Mouse (Mus musculus) forebrain, embryonic 10.5 days (tissue): Measurements from ENCODE around the gene 2310079G19Rik. TPM values are rescaled to one million over a fixed set of nuclear protein-coding genes. Genes with fewer than 3 reads are reported as not detected.

ENCODE experiments used
- DNase-seq: peaks from one replicate; pipeline ENCODE4 v3.0.0-alpha.2; 2017; ENCODE audit warnings: low spot score; ENCODE audit errors: extremely low spot score
- H3K27ac ChIP-seq: fragments of 300-500 bp; sonication (generic); 2 replicates; pipeline ENCODE4 v1.5.1; 2016; ENCODE audit warnings: mild to moderate bottlenecking
- H3K27me3 ChIP-seq: fragments of 300-500 bp; sonication (generic); 2 replicates; pipeline ENCODE4 v1.6.1; 2016; ENCODE audit warnings: mild to moderate bottlenecking; ENCODE audit not compliant: poor library complexity, severe bottlenecking
- H3K36me3 ChIP-seq: fragments of 300-500 bp; sonication (generic); replicated peaks from 2 replicates; pipeline ENCODE4 v1.6.1; 2016; ENCODE audit warnings: mild to moderate bottlenecking, moderate library complexity
- H3K4me1 ChIP-seq: fragments of 300-500 bp; sonication (generic); 2 replicates; pipeline ENCODE4 v1.6.1; 2016
- H3K4me3 ChIP-seq: fragments of 300-500 bp; sonication (generic); 2 replicates; pipeline ENCODE4 v1.5.1; 2016; ENCODE audit warnings: mild to moderate bottlenecking, moderate library complexity
- H3K9me3 ChIP-seq: fragments of 300-500 bp; sonication (generic); 2 replicates; pipeline ENCODE4 v1.6.1; 2016; ENCODE audit warnings: mild to moderate bottlenecking, moderate library complexity
- WGBS: fragments of 180-500 bp; shearing (Covaris S2); methylation state at CpG from one replicate; pipeline ENCODE4 v1.1.7; 2016; 5-methylcytosine and 5-hydroxymethylcytosine counted together
- polyA plus RNA-seq: library from polyadenylated mRNA; unstranded; fragments of >200 nt; fragmentation: Nextera tagmentation; extraction: Ambion mirVana; gene quantifications from 2 replicates; pipeline ENCODE4 v1.2.1, GENCODE M21; 2016

2310079G19Rik gene
- not detected in 2 replicates for polyA plus RNA-seq

DNA sequence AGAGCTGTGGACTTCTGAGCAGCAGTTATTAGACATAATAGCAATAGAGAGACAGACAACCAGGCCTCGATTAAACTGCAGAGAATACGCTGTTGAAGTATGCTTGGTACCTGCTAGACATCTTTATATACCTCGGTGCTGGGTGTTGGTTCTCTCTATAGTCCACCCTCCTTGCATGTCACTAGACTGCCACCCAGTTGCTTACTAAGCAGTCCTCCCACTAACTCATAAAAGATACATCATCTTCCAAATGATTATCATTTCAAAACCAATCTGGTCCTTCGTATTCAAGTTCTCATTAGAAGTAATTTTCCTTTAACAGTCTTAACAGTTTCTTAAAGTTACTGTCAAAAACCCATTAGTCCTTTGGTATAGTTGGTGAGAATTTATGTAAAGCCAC is at the start of gene 2310079G19Rik:
2310079G19Rik (minus strand) TSS at position 101 of the 400 bp plus-strand sequence.
- H3K4me3 ChIP-seq = no peak within 1 kb of the TSS
- DNase-seq = no peak
- H3K27me3 ChIP-seq = no peaks in the 10 kb centered on the region
- no peak within 1 kb of the TSS for H3K27ac ChIP-seq
- H3K4me1 ChIP-seq = no peaks in the 10 kb centered on the region
- 95% methylated on average over 4 of the region's 4 CpGs for WGBS
- no peaks in the 10 kb centered on the region for H3K36me3 ChIP-seq
- no peaks in the 10 kb centered on the region for H3K9me3 ChIP-seq

- H3K27me3 ChIP-seq = no peaks in the 10 kb centered on the region
- H3K27ac ChIP-seq = no peak within 1 kb of the TSS
- H3K4me3 ChIP-seq = no peak within 1 kb of the TSS
- no peak for DNase-seq
- H3K36me3 ChIP-seq = no peaks in the 10 kb centered on the region
- no peaks in the 10 kb centered on the region for H3K4me1 ChIP-seq
- H3K9me3 ChIP-seq = no peaks in the 10 kb centered on the region
- WGBS = 91% methylated on average over 4 of the region's 4 CpGs
Measured at GRCm38 (mm10) chr16:88671571-88671970, 44.1 kb upstream of the 2310079G19Rik start, which contains the start of gene Krtap27-1. TSS of gene Krtap27-1 (minus strand) at chr16:88671671.

DNA sequence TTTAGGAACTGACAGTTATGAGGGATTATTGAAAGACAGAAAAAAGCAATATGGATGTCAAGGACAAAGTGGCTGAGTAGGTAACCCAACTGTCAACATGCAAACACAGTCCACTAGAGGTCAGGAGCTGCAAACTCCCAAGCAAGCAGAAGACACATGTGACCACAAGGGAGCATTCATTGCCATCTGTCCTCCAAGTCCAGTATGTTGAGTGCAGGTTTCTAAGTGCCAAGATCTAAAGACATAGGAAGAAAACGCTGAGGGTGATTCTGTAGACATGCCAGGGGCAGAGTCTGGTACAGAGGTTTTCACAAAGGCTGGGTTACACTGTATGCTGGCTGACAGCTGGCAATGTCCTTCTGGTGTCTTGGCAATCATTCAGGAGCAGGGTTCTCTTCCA is 30.0 kb upstream of the 2310079G19Rik start:
- Histone ChIP-seq H3K36me3 (no peaks in the 10 kb centered on the region), H3K9me3 (no peaks in the 10 kb centered on the region), H3K27ac (no peak overlapping the region), H3K27me3 (no peaks in the 10 kb centered on the region), H3K4me1 (no peaks in the 10 kb centered on the region), H3K4me3 (no peak overlapping the region)
- DNase-seq = no peak
- WGBS = 76% methylated on average over 1 of the region's 1 CpGs

GRCm38 (mm10) chr16:88651952-88652351 is 24.5 kb upstream of the 2310079G19Rik start:
- Histone ChIP-seq H3K27ac (no peak overlapping the region), H3K4me1 (0 out of 2 replicates have a peak, but pooled peaks cover 3% of the 10 kb centered on the region), H3K36me3 (no peaks in the 10 kb centered on the region), H3K9me3 (no peaks in the 10 kb centered on the region), H3K27me3 (no peaks in the 10 kb centered on the region), H3K4me3 (no peak overlapping the region)
- no peak for DNase-seq
- 83% methylated on average over 2 of the region's 2 CpGs for WGBS

- H3K9me3 ChIP-seq = no peaks in the 10 kb centered on the region
- H3K4me3 ChIP-seq = no peak overlapping the region
- H3K27ac ChIP-seq = no peak overlapping the region
- no peak for DNase-seq
- no peaks in the 10 kb centered on the region for H3K27me3 ChIP-seq
- H3K36me3 ChIP-seq = no peaks in the 10 kb centered on the region
- 91% methylated on average over 1 of the region's 1 CpGs for WGBS
- 0 out of 2 replicates have a peak, but pooled peaks cover 4% of the 10 kb centered on the region for H3K4me1 ChIP-seq
Measured at GRCm38 (mm10) chr16:88651082-88651481, 23.6 kb upstream of the 2310079G19Rik start.

GRCm38 (mm10) chr16:88647358-88647846 is 19.9 kb upstream of the 2310079G19Rik start, which contains the start of gene Krtap26-1:
TSS of gene Krtap26-1 (minus strand) at chr16:88647796.
- H3K9me3 ChIP-seq = no peaks in the 10 kb centered on the region
- no peaks in the 10 kb centered on the region for H3K27me3 ChIP-seq
- 93% methylated on average over 10 of the region's 10 CpGs for WGBS
- no peak within 1 kb of the TSS for H3K27ac ChIP-seq
- no peak for DNase-seq
- 0 out of 2 replicates have a peak, but pooled peaks cover 4% of the 10 kb centered on the region for H3K4me1 ChIP-seq
- no peaks in the 10 kb centered on the region for H3K36me3 ChIP-seq
- H3K4me3 ChIP-seq = no peak within 1 kb of the TSS

DNA sequence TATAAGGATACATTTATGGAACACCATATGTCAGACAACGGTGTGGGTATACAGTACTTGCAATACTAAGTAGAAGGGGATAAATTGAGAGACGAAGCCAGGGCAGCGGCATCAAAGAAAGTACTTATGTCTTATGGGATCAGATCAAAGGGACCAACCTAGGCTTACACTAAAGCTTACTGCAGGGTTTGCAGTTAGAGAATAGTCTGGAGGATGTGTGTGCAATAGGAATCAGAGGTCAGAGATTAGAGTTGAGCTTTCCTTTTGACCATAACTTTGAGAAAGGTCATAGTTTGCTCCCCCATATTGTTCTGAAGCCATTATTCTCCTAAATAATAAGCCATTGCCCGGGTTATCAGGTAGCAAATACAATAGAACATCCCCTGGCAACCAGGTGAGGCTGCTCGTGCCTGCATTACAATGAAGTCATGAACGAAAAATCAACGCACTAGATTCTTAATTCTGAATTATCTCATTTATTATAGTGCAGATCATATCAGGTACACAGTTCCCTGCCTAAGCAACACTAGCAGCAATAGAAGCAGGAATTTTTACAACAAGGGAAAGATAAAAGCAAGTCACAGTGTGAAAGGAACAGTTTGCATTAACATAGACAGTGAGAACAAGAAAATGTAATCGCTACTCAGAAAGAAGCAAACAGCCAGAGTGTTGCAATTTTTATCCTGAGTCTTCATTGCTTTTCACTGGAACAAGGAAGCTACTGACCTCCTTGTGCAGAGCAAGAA is 19.1 kb upstream of the 2310079G19Rik start:
- no peak overlapping the region for H3K27ac ChIP-seq
- no peaks in the 10 kb centered on the region for H3K27me3 ChIP-seq
- no peaks in the 10 kb centered on the region for H3K9me3 ChIP-seq
- 89% methylated on average over 8 of the region's 8 CpGs for WGBS
- no peak for DNase-seq
- H3K4me1 ChIP-seq = 0 out of 2 replicates have a peak, but pooled peaks cover 4% of the 10 kb centered on the region
- no peak overlapping the region for H3K4me3 ChIP-seq
- H3K36me3 ChIP-seq = no peaks in the 10 kb centered on the region

DNA sequence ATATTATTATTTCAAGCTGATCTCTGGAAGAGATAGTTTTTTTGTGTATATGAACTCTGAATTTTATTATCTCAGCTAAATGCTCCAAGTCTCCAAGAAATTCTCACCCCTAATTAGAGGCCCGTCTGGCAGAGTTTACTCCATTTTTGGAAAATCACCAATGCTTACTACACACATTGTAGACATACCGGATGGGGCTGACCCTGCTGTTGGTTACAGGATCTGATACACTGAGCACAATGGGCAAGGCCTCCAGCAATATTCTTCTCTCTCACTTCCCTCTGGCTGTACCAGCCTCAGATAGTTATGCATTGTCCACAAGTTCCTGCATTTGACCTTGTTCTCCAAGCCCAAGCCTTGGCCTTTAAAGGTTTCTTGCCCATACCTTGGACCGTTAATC is 12.6 kb upstream of the 2310079G19Rik start:
- DNase-seq = no peak
- no peaks in the 10 kb centered on the region for H3K4me1 ChIP-seq
- no peak overlapping the region for H3K27ac ChIP-seq
- WGBS = 93% methylated on average over 3 of the region's 3 CpGs
- no peaks in the 10 kb centered on the region for H3K9me3 ChIP-seq
- no peaks in the 10 kb centered on the region for H3K27me3 ChIP-seq
- H3K4me3 ChIP-seq = no peak overlapping the region
- H3K36me3 ChIP-seq = no peaks in the 10 kb centered on the region

GRCm38 (mm10) chr16:88635142-88635541 is 7.7 kb upstream of the 2310079G19Rik start:
- H3K4me1 ChIP-seq = no peaks in the 10 kb centered on the region
- no peak for DNase-seq

DNA sequence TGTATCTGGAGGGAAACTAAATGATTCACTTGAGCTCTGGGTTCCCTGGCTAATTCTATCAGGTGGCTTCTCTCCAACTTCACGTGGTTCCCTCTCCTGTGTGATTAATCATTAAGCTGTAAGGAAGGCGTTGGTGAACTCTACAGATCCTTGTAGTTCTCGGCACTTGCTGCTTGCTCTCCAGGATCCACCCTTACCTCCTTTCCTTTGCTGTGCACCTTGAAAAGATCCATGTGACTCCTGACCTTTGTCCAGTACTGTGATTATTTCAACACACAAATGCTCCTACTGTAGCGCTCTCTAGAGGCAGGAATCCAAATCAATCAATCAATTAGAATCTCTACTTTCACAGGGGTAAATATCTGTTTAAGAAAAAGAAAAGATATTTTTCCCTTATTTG is 4.0 kb upstream of the 2310079G19Rik start:
- H3K27me3 ChIP-seq = no peaks in the 10 kb centered on the region
- no peak for DNase-seq
- H3K27ac ChIP-seq = no peak overlapping the region
- WGBS = 84% methylated on average over 4 of the region's 4 CpGs
- no peaks in the 10 kb centered on the region for H3K4me1 ChIP-seq
- no peaks in the 10 kb centered on the region for H3K36me3 ChIP-seq
- no peaks in the 10 kb centered on the region for H3K9me3 ChIP-seq
- H3K4me3 ChIP-seq = no peak overlapping the region

More at GRCm38 (mm10) chr16:88635142-88635541, 7.7 kb upstream of the 2310079G19Rik start:
- Histone ChIP-seq H3K27me3 (no peaks in the 10 kb centered on the region), H3K27ac (no peak overlapping the region), H3K36me3 (no peaks in the 10 kb centered on the region), H3K4me3 (no peak overlapping the region), H3K9me3 (no peaks in the 10 kb centered on the region)
- WGBS = 79% methylated on average over 4 of the region's 4 CpGs

DNA sequence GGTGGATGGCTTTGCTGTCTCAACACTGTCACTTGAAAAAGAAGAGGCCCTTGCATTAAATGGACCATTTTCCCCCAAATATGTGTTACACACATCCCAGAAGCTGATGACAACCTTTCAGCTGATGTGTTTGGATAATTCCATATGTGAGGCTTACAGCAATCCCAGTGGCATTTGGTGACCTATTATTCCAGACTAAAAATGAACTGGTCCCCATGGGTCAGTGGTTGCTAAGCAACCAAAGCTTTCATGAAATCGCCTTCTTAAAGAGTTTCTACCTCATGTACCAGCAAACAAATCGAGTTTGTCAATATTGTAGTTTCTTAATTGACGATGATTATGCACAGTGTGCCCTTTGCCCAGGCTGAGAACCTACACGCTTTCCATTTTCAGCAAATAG is 14.8 kb downstream of the 2310079G19Rik start:
- no peaks in the 10 kb centered on the region for H3K9me3 ChIP-seq
- no peak overlapping the region for H3K27ac ChIP-seq
- peaks cover 4% of the 10 kb centered on the region; the same call in 1 of the 2 replicates for H3K4me1 ChIP-seq
- no peak overlapping the region for H3K4me3 ChIP-seq
- no peaks in the 10 kb centered on the region for H3K36me3 ChIP-seq
- 80% methylated on average over 4 of the region's 4 CpGs for WGBS
- no peaks in the 10 kb centered on the region for H3K27me3 ChIP-seq
- no peak for DNase-seq

DNA sequence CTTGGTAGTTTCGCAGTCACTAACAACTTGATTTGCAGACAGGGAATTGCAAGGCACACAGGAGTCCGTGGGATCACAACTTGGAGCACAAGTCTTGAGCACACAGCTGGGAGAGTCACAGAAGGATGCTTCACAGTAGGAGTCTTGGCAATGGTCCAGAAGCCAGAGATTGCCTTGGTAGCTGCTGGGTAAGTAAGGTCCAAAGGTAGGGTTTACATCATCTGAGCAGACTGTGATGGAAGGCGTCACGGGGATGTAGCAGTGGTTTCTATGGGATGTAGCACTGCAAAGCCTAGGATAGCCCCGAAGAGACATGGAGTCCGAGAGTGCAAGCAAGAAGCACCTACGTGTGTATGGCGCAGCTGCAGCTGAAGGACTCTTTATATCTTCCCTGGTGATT is 15.5 kb downstream of the 2310079G19Rik start, which contains the start of gene Krtap24-1:
Krtap24-1 (minus strand) TSS at position 358 of the 400 bp plus-strand sequence.
- no peak for DNase-seq
- H3K36me3 ChIP-seq = no peaks in the 10 kb centered on the region
- 91% methylated on average over 8 of the region's 8 CpGs for WGBS
- H3K4me3 ChIP-seq = no peak within 1 kb of the TSS
- no peaks in the 10 kb centered on the region for H3K27me3 ChIP-seq
- peaks cover 4% of the 10 kb centered on the region; the same call in 1 of the 2 replicates for H3K4me1 ChIP-seq
- H3K9me3 ChIP-seq = no peaks in the 10 kb centered on the region
- no peak within 1 kb of the TSS for H3K27ac ChIP-seq

DNA sequence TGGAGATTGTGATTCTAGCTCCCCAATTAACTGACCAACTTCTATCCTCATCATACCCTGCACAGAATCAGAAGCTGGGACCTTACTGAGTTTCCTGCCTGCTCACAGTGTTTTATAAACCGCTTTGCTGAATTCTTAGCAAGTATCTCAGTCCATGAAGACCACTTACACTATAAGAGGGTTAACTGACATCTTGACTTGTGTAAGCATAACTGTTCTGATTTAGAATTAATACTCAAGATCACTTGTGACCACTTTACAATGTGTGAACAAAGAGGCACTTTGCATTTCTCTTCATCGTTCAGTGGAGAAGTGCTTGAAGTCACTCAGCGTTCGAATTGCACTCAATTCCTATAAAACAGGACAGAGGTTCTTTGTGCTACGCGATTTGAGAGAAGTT is 22.9 kb downstream of the 2310079G19Rik start:
- Histone ChIP-seq H3K27me3 (no peaks in the 10 kb centered on the region), H3K36me3 (no peaks in the 10 kb centered on the region), H3K4me3 (no peak overlapping the region), H3K9me3 (no peaks in the 10 kb centered on the region), H3K4me1 (peaks cover 21% of the 10 kb centered on the region), H3K27ac (no peak overlapping the region)
- DNase-seq = no peak
- 90% methylated on average over 6 of the region's 6 CpGs for WGBS
